Mouse (Mus musculus) myocyte (in vitro differentiated cells): ENCODE measurements around the gene Phf12. TPM values are rescaled to one million over a fixed set of nuclear protein-coding genes. Genes with fewer than 3 reads are reported as not detected.

Source experiments
- H3K27me3 ChIP-seq: one replicate; pipeline ENCODE4 v1.6.1; 2011; ENCODE audit not compliant: control insufficient read depth, insufficient read depth, insufficient read length
- H3K36me3 ChIP-seq: one replicate; pipeline ENCODE4 v1.6.1; 2011; ENCODE audit not compliant: control insufficient read depth, insufficient read depth
- H3K4me2 ChIP-seq: one replicate; pipeline ENCODE4 v1.6.1; 2011; ENCODE audit warnings: low read depth, control low read depth
- H3K4me3 ChIP-seq: one replicate; pipeline ENCODE4 v1.5.1; 2011; ENCODE audit warnings: mild to moderate bottlenecking, control low read depth, moderate library complexity
- H3K79me2 ChIP-seq: one replicate; pipeline ENCODE4 v1.6.1; 2011; ENCODE audit not compliant: control insufficient read depth, insufficient read depth
- H3ac ChIP-seq: one replicate; pipeline ENCODE4 v1.6.1; 2011; ENCODE audit not compliant: control insufficient read depth, insufficient read length
- CEBPB ChIP-seq: IDR thresholded peaks from 2 replicates; pipeline ENCODE4 v1.6.1; 2011; ENCODE audit warnings: mild to moderate bottlenecking, moderate library complexity; ENCODE audit not compliant: poor library complexity, insufficient read depth, severe bottlenecking
- E2F4 ChIP-seq: IDR thresholded peaks from one replicate; pipeline ENCODE4 v1.6.1; 2011; ENCODE audit warnings: mild to moderate bottlenecking, control low read depth, moderate library complexity; ENCODE audit not compliant: insufficient read depth
- MAX ChIP-seq: IDR thresholded peaks from one replicate; pipeline ENCODE4 v1.6.1; 2011; ENCODE audit warnings: low read depth, mild to moderate bottlenecking, control low read depth
- MYOD1 ChIP-seq, 3 experiments: IDR thresholded peaks; one replicate each; pipeline ENCODE4 v1.6.1; 2011; ENCODE audit warnings: control low read depth in 2 of 3, low read depth in 2 of 3, mild to moderate bottlenecking in 2 of 3, moderate library complexity in 1 of 3; ENCODE audit not compliant: insufficient read length in 2 of 3, control insufficient read depth in 1 of 3
- MYOG ChIP-seq, 3 experiments: IDR thresholded peaks; one replicate each; pipeline ENCODE4 v1.6.1; 2011; ENCODE audit warnings: control low read depth in 2 of 3, low read depth in 2 of 3, mild to moderate bottlenecking in 2 of 3; ENCODE audit not compliant: insufficient read length in 2 of 3, control insufficient read depth in 1 of 3, insufficient read depth in 1 of 3
- POLR2A ChIP-seq: IDR thresholded peaks from one replicate; pipeline ENCODE4 v1.6.1; 2011; ENCODE audit warnings: low read depth, mild to moderate bottlenecking, control low read depth, moderate library complexity; ENCODE audit not compliant: insufficient read length
- POLR2AphosphoS2 ChIP-seq: IDR thresholded peaks from one replicate; pipeline ENCODE4 v1.6.1; 2011; ENCODE audit warnings: low read depth, control low read depth; ENCODE audit not compliant: insufficient read length
- REST ChIP-seq: IDR thresholded peaks from one replicate; pipeline ENCODE4 v1.6.1; 2011; ENCODE audit warnings: mild to moderate bottlenecking, control low read depth, moderate library complexity; ENCODE audit not compliant: insufficient read depth, insufficient read length
- SRF ChIP-seq: IDR thresholded peaks from one replicate; pipeline ENCODE4 v1.6.1; 2011; ENCODE audit warnings: low read depth; ENCODE audit not compliant: control insufficient read depth, insufficient read length
- TCF12 ChIP-seq: IDR thresholded peaks from one replicate; pipeline ENCODE4 v1.6.1; 2011; ENCODE audit warnings: mild to moderate bottlenecking, control low read depth; ENCODE audit not compliant: poor library complexity, insufficient read depth, severe bottlenecking
- TCF3 ChIP-seq: IDR thresholded peaks from one replicate; pipeline ENCODE4 v1.6.1; 2011; ENCODE audit warnings: low read depth, control low read depth; ENCODE audit not compliant: insufficient read length
- USF1 ChIP-seq: IDR thresholded peaks from one replicate; pipeline ENCODE4 v1.6.1; 2011; ENCODE audit warnings: low read depth, mild to moderate bottlenecking, control low read depth, moderate library complexity
- polyA plus RNA-seq: library from polyadenylated mRNA; unstranded; fragments of >200 nt; fragmentation: generic; extraction: Trizol; gene quantifications from one replicate; pipeline ENCODE4 v1.2.1, GENCODE M21; 2012; ENCODE audit warnings: missing spikeins

Gene Phf12
- polyA plus RNA-seq, 1 experiment: 22.2 TPM

DNA sequence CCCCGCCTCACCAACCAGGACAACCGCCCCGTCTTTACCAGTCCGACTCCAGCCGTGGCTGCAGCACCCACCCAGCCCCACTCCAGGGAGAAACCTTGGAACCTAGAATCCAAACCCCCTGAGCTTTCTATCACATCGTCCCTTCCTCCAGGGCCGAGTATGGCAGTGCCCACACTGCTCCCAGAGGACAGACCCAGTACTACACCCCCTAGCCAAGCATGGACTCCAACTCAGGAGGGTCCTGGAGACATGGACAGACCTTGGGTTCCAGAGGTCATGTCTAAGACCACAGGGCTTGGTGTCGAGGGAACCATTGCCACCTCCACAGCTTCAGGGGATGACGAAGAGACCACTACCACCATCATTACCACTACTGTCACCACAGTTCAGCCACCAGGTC lies 28.9 kb upstream of the Phf12 start:
- H3K27me3 ChIP-seq: peaks cover 86% of the 10 kb centered on the region
- H3K4me3 ChIP-seq: no peak overlapping the region
- no peak overlapping the region for H3K4me2 ChIP-seq
- no peak for TF ChIP-seq POLR2AphosphoS2
- no peak for TF ChIP-seq E2F4
- TF ChIP-seq SRF: no peak
- TF ChIP-seq CEBPB: no peak
- TF ChIP-seq REST: no peak
- no peak overlapping the region for H3ac ChIP-seq
- no peaks in the 10 kb centered on the region for H3K36me3 ChIP-seq
- H3K79me2 ChIP-seq: no peaks in the 10 kb centered on the region

DNA sequence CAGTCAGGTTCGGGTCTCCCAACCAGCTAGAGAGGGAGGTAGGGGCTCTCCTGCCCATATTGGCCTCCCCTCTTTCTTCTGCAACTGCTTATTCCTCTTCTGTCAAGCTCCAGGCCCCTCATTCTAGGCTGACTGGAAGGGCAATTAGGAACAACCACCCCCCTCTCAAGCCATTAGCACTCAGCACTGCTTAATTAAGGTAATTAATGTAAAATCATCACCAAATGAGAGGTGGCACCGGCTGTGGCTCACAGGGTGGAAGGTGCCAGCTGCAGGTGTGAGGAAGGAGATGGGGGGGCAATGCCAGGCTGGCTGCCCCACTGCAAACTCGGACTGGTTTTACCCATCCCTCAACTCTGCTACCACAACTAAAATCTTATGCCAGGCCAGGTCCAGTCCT lies 26.1 kb upstream of the Phf12 start:
- Histone ChIP-seq H3K4me2 (no peak overlapping the region), H3K27me3 (peaks cover 80% of the 10 kb centered on the region), H3K4me3 (no peak overlapping the region), H3K79me2 (no peaks in the 10 kb centered on the region), H3K36me3 (no peaks in the 10 kb centered on the region), H3ac (no peak overlapping the region)
- TF ChIP-seq MYOG (IDR thresholded peaks at IDR 0.05; ENCODE audit: control insufficient read depth in 1 of 3, insufficient read depth in 1 of 3, insufficient read length in 2 of 3, low read depth in 2 of 3) (no peak), TCF12 (no peak)

DNA sequence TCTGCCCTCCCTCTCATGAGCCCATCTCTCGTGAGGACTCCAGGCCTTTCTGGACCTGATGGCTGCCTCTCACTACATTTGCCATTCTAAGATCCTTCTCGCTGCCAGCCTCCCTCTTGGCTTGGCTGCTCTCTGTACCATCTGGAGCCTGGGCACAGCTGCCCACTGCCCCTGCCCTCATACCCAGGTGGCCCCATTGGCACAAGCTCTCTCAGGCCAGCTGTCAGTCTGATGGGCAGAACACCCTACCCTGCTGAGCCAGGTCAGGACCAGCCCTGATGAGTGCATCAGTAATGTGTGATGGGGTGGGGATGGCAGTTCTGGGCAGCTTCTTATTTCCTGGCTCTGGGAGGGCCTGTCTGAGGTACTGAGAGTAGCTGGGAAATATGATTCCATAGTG lies 24.3 kb upstream of the Phf12 start:
- H3ac ChIP-seq: no peak overlapping the region
- TF ChIP-seq MAX (no peak), REST (no peak), MYOG (IDR thresholded peaks at IDR 0.05; ENCODE audit: control insufficient read depth in 1 of 3, insufficient read depth in 1 of 3, insufficient read length in 2 of 3, low read depth in 2 of 3) (peak in 1 of 3 experiments; percentile 64), CEBPB (no peak), MYOD1 (IDR thresholded peaks at IDR 0.05; ENCODE audit: control insufficient read depth in 1 of 3, insufficient read length in 2 of 3, low read depth in 2 of 3) (peak in 1 of 3 experiments; percentile 56)
- H3K36me3 ChIP-seq: no peaks in the 10 kb centered on the region
- no peak overlapping the region for H3K4me2 ChIP-seq
- H3K4me3 ChIP-seq: no peak overlapping the region
- H3K79me2 ChIP-seq: no peaks in the 10 kb centered on the region
- H3K27me3 ChIP-seq: peaks cover 78% of the 10 kb centered on the region

DNA sequence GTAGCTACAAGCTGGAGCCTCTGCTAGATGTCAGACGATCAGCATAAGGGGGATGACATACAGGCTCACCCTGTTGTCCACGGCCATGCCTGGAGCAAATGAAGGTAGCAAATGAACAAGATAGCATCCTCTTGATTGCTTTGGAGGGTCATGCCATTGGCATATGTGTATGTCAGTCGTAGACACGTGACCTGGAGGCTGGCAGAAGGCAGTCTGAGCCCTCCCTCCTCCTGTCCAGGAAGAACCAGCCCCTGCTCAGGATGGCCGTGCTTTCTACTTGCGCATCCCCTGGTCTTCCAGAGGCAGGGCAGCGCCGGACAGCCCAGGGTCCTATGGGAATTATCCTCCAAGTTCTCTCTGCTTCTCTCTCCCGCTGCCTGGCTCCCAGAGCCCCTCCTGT lies 23.6 kb upstream of the Phf12 start:
- Histone ChIP-seq H3K4me3 (no peak overlapping the region), H3ac (no peak overlapping the region), H3K4me2 (no peak overlapping the region), H3K36me3 (no peaks in the 10 kb centered on the region), H3K27me3 (peaks cover 71% of the 10 kb centered on the region), H3K79me2 (no peaks in the 10 kb centered on the region)
- TF ChIP-seq USF1 (peak; percentile 29), REST (no peak)

DNA sequence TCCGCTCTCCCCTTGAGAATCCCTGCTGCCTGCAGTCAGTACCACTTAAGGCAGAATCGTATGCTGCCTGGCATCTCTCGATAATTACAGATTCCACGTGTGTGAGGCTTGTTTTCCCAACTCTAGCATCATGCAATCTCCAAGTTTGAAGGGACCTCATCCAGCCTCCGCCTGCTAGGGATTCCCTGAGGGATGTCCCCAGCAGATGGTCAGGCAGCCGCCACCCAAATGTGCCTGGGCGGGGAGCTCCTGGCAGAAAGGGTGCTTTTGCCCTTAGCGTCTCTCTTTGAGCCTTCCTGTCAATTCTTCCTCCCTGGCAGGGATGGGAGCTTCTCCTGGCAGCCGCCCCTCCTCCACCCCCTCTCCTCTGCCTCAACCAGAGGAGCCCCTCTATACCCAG lies 22.4 kb upstream of the Phf12 start:
- Histone ChIP-seq H3K36me3 (no peaks in the 10 kb centered on the region), H3K79me2 (no peaks in the 10 kb centered on the region), H3ac (no peak overlapping the region), H3K4me2 (no peak overlapping the region), H3K27me3 (peaks cover 60% of the 10 kb centered on the region), H3K4me3 (no peak overlapping the region)
- TF ChIP-seq CEBPB (no peak), MYOD1 (IDR thresholded peaks at IDR 0.05; ENCODE audit: control insufficient read depth in 1 of 3, insufficient read length in 2 of 3, low read depth in 2 of 3) (no peak), POLR2AphosphoS2 (no peak), TCF12 (no peak)

DNA sequence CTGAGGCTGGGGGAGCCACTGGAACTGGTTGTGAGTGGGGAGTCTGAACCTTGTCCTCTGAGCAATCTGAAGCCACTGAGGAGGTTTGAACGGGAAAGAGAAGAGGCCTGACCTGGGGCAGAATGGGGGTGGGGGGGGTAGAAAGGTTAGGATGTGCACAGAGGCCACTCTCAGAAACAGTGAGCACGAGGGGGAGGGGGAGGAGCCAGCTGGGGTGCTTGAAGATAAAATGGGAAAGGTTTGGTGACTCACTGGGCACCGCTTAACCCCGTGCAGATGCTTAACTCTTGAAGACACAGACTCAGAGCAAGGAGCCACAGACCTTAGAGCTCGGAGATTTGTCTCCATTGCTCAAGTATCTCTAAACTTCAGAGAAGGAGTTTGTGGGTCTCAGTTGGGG lies 21.7 kb upstream of the Phf12 start:
- Histone ChIP-seq H3K79me2 (no peaks in the 10 kb centered on the region), H3K27me3 (peaks cover 56% of the 10 kb centered on the region), H3ac (no peak overlapping the region), H3K4me2 (no peak overlapping the region), H3K4me3 (no peak overlapping the region), H3K36me3 (no peaks in the 10 kb centered on the region)
- TF ChIP-seq MYOG (IDR thresholded peaks at IDR 0.05; ENCODE audit: control insufficient read depth in 1 of 3, insufficient read depth in 1 of 3, insufficient read length in 2 of 3, low read depth in 2 of 3) (no peak), USF1 (no peak), CEBPB (no peak), POLR2A (no peak), REST (no peak)

DNA sequence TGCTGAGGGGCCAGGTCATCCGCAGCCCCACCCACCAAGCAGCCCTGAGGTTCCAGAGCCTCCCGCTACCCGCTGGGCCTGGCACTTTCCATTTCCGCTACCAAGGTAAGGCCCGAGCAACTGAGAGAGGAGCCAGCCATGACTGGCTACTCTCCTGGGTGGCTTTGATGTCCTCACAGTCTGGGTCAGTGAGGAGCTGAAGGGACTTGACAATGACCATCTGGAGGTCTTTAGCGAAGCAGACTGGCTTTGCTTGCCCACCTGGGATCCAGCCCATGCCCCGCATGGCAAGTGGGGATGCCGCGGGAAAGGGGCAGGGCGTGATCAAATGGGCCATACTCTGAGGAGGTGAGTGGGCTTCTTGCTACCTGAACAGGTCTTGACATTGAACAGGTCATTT lies 19.6 kb upstream of the Phf12 start:
- no peak overlapping the region for H3ac ChIP-seq
- no peaks in the 10 kb centered on the region for H3K36me3 ChIP-seq
- no peak overlapping the region for H3K4me3 ChIP-seq
- H3K79me2 ChIP-seq: no peaks in the 10 kb centered on the region
- H3K4me2 ChIP-seq: no peak overlapping the region
- peaks cover 41% of the 10 kb centered on the region for H3K27me3 ChIP-seq
- TF ChIP-seq MYOD1 (IDR thresholded peaks at IDR 0.05; ENCODE audit: control insufficient read depth in 1 of 3, insufficient read length in 2 of 3, low read depth in 2 of 3) (no peak), TCF12 (no peak), CEBPB (no peak), REST (no peak), MYOG (IDR thresholded peaks at IDR 0.05; ENCODE audit: control insufficient read depth in 1 of 3, insufficient read depth in 1 of 3, insufficient read length in 2 of 3, low read depth in 2 of 3) (no peak), E2F4 (no peak), TCF3 (no peak), SRF (no peak), MAX (no peak), POLR2A (no peak), POLR2AphosphoS2 (no peak), USF1 (no peak)
